Mouse (Mus musculus): Measurements from ENCODE around the gene Gm45785.

- TF ChIP-seq POLR2A (IDR thresholded peaks at IDR 0.05; ENCODE audit: borderline replicate concordance, low read depth, low read length) (no peak), CTCF (IDR thresholded peaks at IDR 0.05; ENCODE audit: low read depth, low read length) (no peak)
Measured at GRCm38 (mm10) chr7:140834968-140835757, 21.0 kb downstream of the Gm45785 start, which contains the start of gene Urah.
